Mouse (Mus musculus): ENCODE measurements around the gene Kif17. TPM values are rescaled to one million over a fixed set of nuclear protein-coding genes. Genes with fewer than 3 reads are reported as not detected.

Kif17 gene
- polyA plus RNA-seq, 1 experiment = 0.05 TPM

DNA sequence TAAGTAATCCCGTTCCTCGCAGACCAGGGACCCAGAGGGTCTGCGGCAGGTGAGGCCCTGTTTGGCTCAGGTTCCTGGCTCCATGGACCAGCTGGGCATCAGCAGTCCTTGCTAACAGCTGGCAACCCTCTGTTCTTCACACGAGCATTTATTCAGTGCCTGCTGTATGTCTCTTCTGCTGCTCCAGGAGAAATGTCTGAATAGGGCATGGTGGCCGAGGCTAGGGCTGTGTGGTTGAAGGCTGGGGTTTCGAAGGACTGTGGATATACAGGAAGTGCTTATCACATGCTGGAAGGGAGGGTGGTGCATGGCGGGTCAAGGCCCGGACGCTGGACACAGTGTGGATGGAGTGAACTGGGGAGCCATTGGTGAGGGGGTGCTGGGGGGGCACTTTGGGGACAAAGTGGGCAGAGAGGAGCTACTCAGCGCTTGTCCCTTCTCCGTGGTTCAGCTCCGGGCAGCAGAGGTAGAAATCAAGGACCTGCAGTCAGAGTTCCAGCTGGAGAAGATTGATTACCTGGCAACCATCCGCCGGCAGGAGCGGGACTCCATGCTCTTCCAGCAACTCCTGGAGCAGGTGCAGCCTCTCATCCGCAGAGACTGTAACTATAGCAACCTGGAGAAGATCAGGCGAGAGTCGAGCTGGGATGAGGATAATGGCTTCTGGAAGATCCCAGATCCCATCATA, 43.2 kb downstream of the Kif17 start:
- TF ChIP-seq GATA1 (IDR thresholded peaks at IDR 0.05; ENCODE audit: low read length) = no peak

DNA sequence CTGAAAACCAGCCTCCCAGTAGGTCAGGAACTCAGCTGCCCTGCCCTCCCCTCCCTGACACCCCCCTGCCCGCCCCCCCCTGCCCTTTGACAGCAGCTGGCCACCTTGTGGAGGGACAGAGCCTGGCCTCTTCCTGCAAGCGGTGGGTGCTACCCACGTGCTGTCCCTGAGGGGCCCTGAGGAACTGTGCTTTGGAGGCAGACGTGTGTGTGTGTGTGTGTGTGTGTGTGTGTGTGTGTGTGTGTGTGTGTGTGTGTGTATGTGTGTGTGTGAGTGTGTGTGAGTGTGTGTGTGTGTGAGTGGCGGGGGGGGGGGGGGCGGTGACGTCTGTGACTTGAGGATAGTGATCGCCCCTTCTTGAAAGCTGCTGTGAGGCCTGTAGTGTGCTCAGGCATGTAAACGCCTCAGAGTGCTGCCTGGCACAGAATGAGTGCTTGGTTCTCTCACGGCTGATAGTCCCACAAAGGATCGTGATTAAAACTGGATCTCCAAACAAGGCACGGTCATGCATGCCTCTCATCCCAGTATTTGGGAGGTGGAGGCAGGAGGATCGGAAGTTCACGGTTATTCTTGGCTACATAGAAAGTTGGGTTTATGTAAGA, 43.8 kb downstream of the Kif17 start:
- no peak for TF ChIP-seq GATA1 (IDR thresholded peaks at IDR 0.05; ENCODE audit: low read length)

DNA sequence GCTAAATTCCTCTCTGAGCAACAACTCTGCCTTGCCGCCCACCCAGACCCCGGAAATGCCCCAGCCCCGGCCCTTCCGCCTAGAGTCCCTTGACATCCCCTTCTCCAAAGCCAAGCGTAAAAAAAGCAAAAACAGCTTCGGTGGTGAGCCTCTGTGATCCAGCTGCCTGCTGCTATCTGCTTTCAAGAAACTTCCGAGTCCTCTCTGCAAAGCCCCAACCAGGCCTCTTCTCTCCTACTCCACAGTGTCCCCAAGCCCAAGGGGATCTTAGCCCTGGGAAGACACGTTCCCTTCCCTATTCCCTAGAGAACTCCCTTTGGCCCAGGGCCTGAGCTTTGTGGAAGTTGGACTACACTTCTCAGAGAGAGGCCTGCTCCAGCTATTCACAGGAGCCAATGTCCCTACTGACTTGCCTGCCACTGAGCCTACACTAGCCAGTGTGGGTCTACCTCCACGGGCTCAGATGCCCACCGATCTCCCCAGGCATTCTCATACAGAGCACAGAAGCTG, 51.1 kb downstream of the Kif17 start:
- TF ChIP-seq GATA1 (IDR thresholded peaks at IDR 0.05; ENCODE audit: low read length) = no peak

DNA sequence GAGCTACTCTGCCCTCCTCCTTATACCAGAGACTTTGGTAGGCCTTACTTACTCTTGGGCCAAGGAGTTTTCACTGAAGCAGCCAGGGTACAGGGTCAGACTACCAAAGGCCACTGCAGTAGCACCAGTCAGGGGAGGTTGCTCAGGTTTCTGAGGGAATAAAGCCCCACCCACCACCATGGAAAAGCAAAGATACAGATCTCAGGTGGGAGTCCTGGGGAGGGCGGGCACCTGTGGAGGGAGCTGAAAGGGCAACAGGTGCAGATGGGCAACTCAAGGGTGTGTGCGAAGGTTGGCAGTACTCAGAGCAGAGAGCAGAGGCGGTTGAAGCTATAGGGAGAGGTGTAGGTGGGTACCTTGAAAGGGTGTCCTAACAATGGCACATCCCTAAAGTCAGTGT, 52.8 kb downstream of the Kif17 start:
- no peak for TF ChIP-seq GATA1 (IDR thresholded peaks at IDR 0.05; ENCODE audit: low read length)

DNA sequence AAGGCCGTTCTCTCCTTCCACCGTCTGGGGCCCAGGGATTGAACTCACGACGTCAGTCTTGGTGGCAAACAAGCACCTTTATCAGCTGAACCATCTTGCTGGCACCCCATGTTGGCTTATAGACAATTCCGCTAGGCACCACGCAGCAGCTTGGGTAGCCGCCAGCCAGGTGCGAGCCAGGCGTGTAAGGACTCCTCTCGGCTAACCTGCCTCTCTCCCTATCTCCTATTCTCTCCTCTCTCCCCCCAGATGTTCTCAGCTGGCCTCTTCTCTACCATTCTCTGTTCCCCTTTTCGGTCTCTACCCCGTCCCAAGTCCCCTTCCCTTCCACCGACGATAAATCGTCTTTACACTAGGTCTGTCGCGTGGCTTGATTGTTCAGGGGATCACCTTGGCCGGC, 53.5 kb downstream of the Kif17 start:
- TF ChIP-seq GATA1 (IDR thresholded peaks at IDR 0.05; ENCODE audit: low read length) = no peak

DNA sequence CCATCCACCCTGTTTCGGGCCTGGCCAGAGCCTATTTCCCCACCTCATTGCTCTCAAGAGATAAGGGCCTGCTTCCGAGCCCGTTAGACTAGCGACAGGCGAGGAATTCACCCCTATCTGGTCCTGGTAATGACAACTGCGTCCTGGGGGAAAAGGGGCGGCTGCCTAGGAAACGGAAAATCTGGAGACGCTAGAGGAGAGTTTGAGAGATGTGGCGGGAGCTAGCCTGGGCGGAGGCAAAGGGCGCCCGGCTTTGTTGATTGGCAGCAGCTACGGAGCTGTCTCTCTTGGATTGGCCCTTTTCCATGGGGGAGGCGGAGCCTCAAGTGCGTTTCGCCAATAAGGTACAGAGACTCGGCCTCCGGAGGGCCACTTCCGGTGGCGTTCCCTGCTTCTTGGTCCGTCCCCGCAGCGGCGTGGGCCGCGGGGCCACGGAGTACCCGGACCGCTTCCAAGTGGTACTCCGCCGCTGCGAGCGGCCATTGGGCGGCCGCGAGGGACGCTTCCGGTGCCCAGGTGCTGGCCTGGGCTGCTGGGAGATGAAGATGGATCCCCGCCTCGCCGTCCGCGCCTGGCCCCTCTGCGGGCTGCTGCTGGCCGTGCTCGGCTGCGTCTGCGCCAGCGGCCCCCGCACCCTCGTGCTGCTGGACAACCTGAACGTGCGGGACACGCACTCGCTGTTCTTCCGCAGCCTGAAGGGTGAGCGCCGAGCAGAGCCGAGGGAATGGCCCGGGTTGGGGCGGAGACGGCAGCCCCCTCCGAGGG, 54.3 kb downstream of the Kif17 start, which contains the start of gene Ddost:
TSS of gene Ddost (plus strand) at position 391 of the 765 bp plus-strand sequence.
- no peak for TF ChIP-seq GATA1 (IDR thresholded peaks at IDR 0.05; ENCODE audit: low read length)

DNA sequence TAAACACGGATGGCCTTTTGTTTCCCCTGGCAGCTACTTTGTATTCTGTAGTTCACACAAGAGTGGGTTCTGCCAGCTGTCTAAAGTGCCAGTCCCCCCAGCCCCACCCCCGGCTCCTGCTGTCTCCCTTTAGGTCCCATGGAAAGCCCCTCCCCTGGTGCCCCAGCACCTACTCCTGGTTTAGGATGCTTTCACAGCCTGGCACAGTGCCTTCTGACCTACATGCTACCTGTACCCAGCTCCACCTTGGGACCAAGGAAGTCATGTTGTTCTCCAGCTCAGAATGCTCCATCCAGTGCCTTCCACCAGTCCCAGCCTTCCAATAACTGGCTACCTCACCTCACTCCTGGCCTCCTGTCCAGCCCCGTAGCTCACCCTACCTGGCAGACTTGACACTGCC, 56.8 kb downstream of the Kif17 start:
- no peak for TF ChIP-seq GATA1 (IDR thresholded peaks at IDR 0.05; ENCODE audit: low read length)

DNA sequence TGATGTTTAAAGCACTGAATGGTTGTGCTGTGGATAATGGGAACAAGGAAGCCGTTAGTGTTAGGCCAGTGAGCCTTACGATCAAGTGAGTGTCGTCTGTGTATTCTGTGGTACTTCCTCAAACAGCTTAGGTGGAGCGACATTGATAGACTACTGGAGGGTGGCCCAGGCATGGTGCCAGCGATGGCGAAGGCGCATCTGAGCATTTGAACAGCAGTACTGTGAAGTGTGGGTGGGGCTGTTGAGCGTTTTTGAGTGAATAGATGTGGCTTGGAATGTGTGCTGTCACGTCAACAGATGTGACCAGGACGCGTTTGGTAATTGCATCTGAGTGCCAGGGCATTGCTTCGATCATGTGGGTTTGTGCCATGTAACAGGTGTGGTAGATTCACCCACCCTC, 57.5 kb downstream of the Kif17 start:
- no peak for TF ChIP-seq GATA1 (IDR thresholded peaks at IDR 0.05; ENCODE audit: low read length)

DNA sequence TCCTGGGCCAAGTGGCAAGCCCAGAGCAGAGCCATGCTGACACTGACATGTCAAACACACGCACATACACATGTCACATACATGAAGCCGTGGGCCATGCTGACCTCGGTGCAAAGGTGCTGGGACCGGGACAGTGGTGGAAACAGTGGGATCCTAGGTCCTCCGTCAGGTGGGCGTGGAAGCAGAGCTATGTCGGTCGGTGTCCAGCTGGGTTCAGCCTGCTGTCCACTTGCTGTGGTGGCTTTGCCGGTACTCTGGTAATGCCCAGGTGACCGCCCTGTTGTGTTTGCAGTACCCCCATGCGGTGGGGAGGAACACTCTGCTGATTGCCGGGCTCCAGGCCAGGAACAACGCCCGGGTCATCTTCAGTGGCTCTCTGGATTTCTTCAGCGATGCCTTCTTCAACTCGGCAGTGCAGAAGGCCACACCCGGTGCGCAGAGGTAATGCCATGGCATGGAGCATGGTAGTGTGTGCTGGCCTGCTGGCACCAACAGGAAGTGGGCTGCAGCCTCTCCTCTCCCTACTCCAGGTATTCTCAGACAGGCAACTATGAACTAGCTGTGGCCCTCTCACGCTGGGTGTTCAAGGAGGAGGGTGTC, 60.2 kb downstream of the Kif17 start:
- TF ChIP-seq GATA1 (IDR thresholded peaks at IDR 0.05; ENCODE audit: low read length) = no peak

DNA sequence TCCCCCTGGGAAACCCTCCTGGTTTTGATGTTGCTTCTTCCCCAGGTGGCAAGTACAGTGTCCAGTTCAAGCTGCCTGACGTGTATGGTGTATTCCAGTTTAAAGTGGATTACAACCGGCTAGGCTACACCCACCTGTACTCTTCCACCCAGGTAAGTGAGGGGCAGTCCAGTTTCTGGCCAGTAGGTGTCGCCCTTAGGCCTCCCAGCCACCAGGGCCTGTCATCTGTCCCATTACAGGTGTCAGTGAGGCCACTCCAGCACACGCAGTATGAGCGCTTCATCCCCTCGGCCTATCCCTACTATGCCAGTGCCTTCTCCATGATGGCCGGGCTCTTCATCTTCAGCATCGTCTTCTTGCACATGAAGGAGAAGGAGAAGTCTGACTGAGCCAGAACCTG, 61.4 kb downstream of the Kif17 start:
- no peak for TF ChIP-seq GATA1 (IDR thresholded peaks at IDR 0.05; ENCODE audit: low read length)

DNA sequence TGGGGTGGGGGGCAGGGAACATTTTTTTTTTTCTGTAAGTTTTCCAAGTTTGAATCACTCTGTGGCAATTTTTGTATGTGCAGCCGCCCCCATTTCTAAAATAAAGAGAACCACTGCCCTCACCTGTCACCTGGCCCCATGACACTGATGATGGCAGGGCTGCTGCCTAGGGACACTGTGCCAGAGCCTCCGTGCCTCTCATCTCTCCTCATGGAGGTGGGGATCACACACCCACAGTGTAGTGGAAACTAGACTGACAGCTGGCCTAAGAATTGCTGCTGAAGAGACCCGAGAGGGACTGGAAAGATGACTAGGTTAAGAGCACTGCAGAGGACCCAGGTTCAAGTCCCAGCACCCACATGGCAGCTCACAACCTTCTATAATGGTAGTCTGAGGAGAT, 61.9 kb downstream of the Kif17 start:
- no peak for TF ChIP-seq GATA1 (IDR thresholded peaks at IDR 0.05; ENCODE audit: low read length)

DNA sequence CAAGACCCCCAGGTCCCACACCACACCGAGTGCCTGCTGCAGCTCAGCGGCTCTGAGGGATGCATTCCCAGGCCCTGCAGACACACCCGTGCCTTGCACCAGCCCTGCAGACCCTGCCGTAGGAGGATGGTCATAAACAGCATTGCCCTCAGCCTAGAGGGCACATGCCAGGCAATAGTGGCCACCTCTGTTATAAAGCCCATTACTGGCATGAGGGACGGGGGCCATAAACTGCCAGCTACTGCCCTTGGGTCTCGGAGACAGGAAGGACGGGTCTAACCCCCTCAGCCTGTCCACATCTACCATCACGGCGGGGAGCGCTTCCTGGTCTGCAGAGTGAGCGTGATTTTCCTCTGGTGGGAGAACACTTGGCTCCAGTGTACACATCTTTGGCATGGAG, 62.8 kb downstream of the Kif17 start:
- no peak for TF ChIP-seq GATA1 (IDR thresholded peaks at IDR 0.05; ENCODE audit: low read length)

DNA sequence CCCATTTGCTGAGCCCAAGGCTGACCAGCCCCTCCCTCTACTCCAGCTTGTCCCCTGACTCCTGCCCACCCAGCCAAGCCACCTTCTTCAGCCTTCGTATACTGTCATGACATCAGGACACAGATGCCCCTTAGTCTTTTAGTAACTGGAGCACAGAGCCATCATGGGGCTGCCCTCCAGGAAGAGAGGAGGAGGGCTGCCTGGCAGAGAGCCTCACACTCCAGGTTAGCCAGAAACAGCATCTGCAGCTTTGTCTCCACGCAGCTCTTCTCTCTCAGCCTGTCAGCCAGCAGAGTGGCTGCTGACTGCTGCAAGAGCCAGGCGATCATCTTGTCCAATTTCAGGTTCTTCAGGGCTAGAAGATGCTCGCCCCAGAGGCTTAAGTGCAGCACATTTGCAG, 63.6 kb downstream of the Kif17 start:
- no peak for TF ChIP-seq GATA1 (IDR thresholded peaks at IDR 0.05; ENCODE audit: low read length)

DNA sequence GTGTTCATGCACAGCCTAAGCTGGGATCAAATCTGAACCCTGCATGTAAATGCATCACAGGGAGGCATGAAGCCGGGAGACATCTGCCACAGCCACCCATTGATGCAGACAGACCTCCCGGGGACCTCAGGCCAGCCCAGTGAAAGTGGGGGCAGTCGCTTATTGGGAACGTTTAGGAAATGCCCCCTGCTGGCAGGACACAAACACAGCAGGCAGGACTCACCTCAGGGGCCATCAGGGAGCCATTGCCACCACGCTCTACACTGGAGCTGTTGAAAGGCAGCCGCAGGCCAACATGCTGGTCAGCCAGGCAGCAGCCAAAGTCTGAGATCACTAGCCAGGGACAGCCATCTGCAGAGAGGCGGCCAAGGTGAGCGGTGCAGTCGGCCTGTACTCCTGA, 65.5 kb downstream of the Kif17 start:
- no peak for TF ChIP-seq GATA1 (IDR thresholded peaks at IDR 0.05; ENCODE audit: low read length)

DNA sequence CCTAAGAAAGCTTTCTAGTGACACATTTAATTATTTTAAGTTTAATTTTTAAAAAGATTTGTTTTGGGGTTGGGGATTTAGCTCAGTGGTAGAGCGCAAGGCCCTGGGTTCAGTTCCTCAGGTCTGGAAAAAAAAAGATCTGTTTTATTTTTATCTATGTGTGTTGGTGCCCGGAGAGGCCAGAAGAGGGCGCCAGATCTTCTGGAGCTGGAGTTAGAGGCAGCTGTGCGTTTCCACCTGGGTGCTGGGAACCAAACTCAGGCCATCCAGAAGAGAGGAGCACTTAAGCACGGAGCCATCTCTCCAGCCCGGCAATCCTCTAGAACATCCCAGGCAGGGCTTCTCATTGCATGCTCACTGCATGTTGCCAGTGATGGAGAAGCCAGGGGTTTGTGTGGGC, 66.1 kb downstream of the Kif17 start:
- TF ChIP-seq GATA1 (IDR thresholded peaks at IDR 0.05; ENCODE audit: low read length) = no peak

All from G1E-ER4 (cell line).